Mouse (Mus musculus) stomach, embryonic 15.5 days (tissue): ENCODE measurements around the gene Rab5c. TPM values are rescaled to one million over a fixed set of nuclear protein-coding genes. Genes with fewer than 3 reads are reported as not detected.

Experiments used
- ATAC-seq: fragments of 200-750 bp; cut with Nextera tagmentation; 2 replicates; pipeline ENCODE4 v1.8.0; 2017; ENCODE audit warnings: low read depth, moderate number of reproducible peaks, moderate TSS enrichment; ENCODE audit not compliant: insufficient read depth, low FRiP score
- H3K27ac ChIP-seq: fragments of 300-500 bp; sonication (generic); 2 replicates; pipeline ENCODE4 v1.5.1; 2015; ENCODE audit warnings: mild to moderate bottlenecking, inconsistent platforms
- H3K27me3 ChIP-seq: fragments of 300-500 bp; sonication (generic); replicated peaks from 2 replicates; pipeline ENCODE4 v1.6.1; 2015; ENCODE audit warnings: inconsistent platforms
- H3K36me3 ChIP-seq: fragments of 300-500 bp; sonication (generic); 2 replicates; pipeline ENCODE4 v1.6.1; 2015; ENCODE audit warnings: inconsistent platforms
- H3K4me1 ChIP-seq: fragments of 300-500 bp; sonication (generic); 2 replicates; pipeline ENCODE4 v1.6.1; 2015; ENCODE audit warnings: inconsistent platforms
- H3K4me2 ChIP-seq: fragments of 300-500 bp; sonication (generic); 2 replicates; pipeline ENCODE4 v1.6.1; 2015; ENCODE audit warnings: mild to moderate bottlenecking, inconsistent platforms
- H3K4me3 ChIP-seq: fragments of 300-500 bp; sonication (generic); replicated peaks from 2 replicates; pipeline ENCODE4 v1.5.1; 2015; ENCODE audit warnings: inconsistent platforms
- H3K9ac ChIP-seq: fragments of 300-500 bp; sonication (generic); 2 replicates; pipeline ENCODE4 v1.6.1; 2015; ENCODE audit warnings: inconsistent platforms
- H3K9me3 ChIP-seq: fragments of 300-500 bp; sonication (generic); 2 replicates; pipeline ENCODE4 v1.6.1; 2016; ENCODE audit warnings: inconsistent platforms
- WGBS: fragments of 180-500 bp; shearing (Covaris S2); methylation state at CpG from one replicate; pipeline ENCODE4 v1.1.7; 2015; 5-methylcytosine and 5-hydroxymethylcytosine counted together
- polyA plus RNA-seq: library from polyadenylated mRNA; unstranded; fragments of >200 nt; fragmentation: Nextera tagmentation; extraction: Ambion mirVana; gene quantifications from 2 replicates; pipeline ENCODE4 v1.2.1, GENCODE M21; 2015

Rab5c gene
- polyA plus RNA-seq, 1 experiment from 2014 or later, result 25.5 TPM

DNA sequence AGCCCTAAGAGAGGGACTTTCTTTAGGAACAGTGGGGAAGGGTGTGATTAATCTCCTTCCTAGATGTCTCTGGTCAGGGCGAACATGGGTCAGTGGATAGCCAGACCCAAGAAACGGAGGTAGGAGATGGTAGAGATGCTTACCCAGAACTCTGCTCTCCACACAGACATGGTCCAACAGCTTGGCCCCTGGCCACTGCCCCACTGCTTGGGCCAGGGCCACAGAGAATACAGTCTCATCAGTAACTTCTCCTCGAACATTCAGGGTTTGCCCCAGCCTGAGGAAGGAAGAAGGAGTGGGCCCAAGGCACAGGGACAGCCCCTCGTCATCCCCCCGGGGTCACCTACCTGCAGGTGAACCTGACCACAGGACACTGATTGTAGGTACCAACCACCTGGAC is 29.9 kb upstream of the Rab5c start:
- H3K4me3 ChIP-seq, result no peak overlapping the region
- no peaks in the 10 kb centered on the region for H3K27me3 ChIP-seq
- WGBS, result 82% methylated on average over 5 of the region's 5 CpGs
- H3K9ac ChIP-seq, result no peak overlapping the region
- H3K27ac ChIP-seq, result no peak overlapping the region
- no peak overlapping the region for H3K4me2 ChIP-seq
- no peaks in the 10 kb centered on the region for H3K9me3 ChIP-seq
- no peaks in the 10 kb centered on the region for H3K36me3 ChIP-seq
- ATAC-seq, result no peak
- H3K4me1 ChIP-seq, result peaks cover 5% of the 10 kb centered on the region; the same call in 1 of the 2 replicates

- H3K27me3 ChIP-seq, result no peaks in the 10 kb centered on the region; the same call in 1 of the 2 replicates
- 82% methylated on average over 9 of the region's 9 CpGs for WGBS
- H3K4me1 ChIP-seq, result peaks cover 5% of the 10 kb centered on the region; the same call in 1 of the 2 replicates
- H3K9me3 ChIP-seq, result no peaks in the 10 kb centered on the region
- H3K27ac ChIP-seq, result no peak overlapping the region
- no peak overlapping the region for H3K4me3 ChIP-seq
- no peak for ATAC-seq
- H3K9ac ChIP-seq, result no peak overlapping the region
- H3K4me2 ChIP-seq, result no peak overlapping the region
- H3K36me3 ChIP-seq, result no peaks in the 10 kb centered on the region
Observed at GRCm38 (mm10) chr11:100766726-100767125, 28.7 kb upstream of the Rab5c start.

- Histone ChIP-seq H3K9me3 (no peaks in the 10 kb centered on the region), H3K27ac (no peak within 1 kb of the TSS), H3K36me3 (no peaks in the 10 kb centered on the region), H3K4me1 (peaks cover 10% of the 10 kb centered on the region), H3K9ac (no peak within 1 kb of the TSS; the same call in 1 of the 2 replicates), H3K4me3 (peak within 1 kb of the TSS; percentile 46), H3K27me3 (peaks cover 18% of the 10 kb centered on the region), H3K4me2 (peak within 1 kb of the TSS; percentile 78)
- WGBS, result 83% methylated on average over 7 of the region's 7 CpGs
- ATAC-seq, result no peak
Observed at GRCm38 (mm10) chr11:100762831-100763230, 24.8 kb upstream of the Rab5c start, which contains the start of gene Hcrt. Hcrt (minus strand) TSS chr11:100762931.

- Histone ChIP-seq H3K9ac (no peak overlapping the region; the same call in 1 of the 2 replicates), H3K27me3 (peaks cover 23% of the 10 kb centered on the region)
Observed at GRCm38 (mm10) chr11:100761547-100762045, 23.6 kb upstream of the Rab5c start.

DNA sequence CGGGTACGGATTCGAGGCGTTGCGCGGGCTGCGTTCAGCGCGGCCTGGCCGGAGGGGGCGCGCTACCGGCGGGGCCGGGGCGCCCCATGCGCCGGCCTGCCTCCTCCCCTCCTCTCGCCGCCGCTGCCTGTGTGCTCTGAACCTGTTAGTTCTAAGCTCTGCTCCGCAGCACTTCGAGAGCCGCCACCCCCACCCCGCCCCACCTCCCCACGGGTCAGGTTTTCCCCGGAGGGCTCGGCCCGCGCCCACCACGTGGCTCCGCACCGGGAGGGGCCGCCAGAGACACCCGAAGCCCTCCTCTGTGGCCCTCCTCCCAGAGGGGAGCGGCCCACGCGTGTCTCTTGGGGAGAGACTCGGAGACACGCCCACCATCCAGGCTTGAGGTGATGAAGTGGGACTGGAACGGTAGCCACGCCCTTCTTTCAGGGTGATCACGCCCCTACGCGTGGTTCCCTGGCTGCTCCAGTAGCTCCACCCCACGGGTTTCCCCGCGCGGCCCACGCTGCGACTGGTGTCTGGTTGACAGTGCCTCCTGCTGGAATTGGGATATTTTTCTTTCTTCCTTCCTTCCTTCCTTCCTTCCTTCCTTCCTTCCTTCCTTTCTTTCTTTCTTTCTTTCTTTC is 21.7 kb upstream of the Rab5c start, which contains the start of gene Kcnh4:
Gene Kcnh4, minus strand, starts transcription at position 332 of the 623 bp plus-strand sequence.
- peak within 1 kb of the TSS; percentile 67 for H3K4me2 ChIP-seq
- peak within 1 kb of the TSS; percentile 32 for H3K4me3 ChIP-seq
- no peaks in the 10 kb centered on the region for H3K36me3 ChIP-seq
- no peaks in the 10 kb centered on the region for H3K9me3 ChIP-seq
- H3K27ac ChIP-seq, result no peak within 1 kb of the TSS
- ATAC-seq, result no peak
- peaks cover 10% of the 10 kb centered on the region for H3K4me1 ChIP-seq
- 1% methylated on average over 36 of the region's 51 CpGs for WGBS
- H3K27me3 ChIP-seq, result peaks cover 23% of the 10 kb centered on the region
- no peak within 1 kb of the TSS for H3K9ac ChIP-seq

More at GRCm38 (mm10) chr11:100761547-100762045, 23.6 kb upstream of the Rab5c start:
- peak overlapping the region; percentile 46 for H3K4me3 ChIP-seq
- peak overlapping the region; percentile 78 for H3K4me2 ChIP-seq
- peaks cover 10% of the 10 kb centered on the region for H3K4me1 ChIP-seq
- ATAC-seq, result peak; percentile 57; the same call in 1 of the 2 replicates
- no peak overlapping the region for H3K27ac ChIP-seq
- WGBS, result under 1% methylated on average over 27 of the region's 27 CpGs
- H3K9me3 ChIP-seq, result no peaks in the 10 kb centered on the region
- H3K36me3 ChIP-seq, result no peaks in the 10 kb centered on the region

DNA sequence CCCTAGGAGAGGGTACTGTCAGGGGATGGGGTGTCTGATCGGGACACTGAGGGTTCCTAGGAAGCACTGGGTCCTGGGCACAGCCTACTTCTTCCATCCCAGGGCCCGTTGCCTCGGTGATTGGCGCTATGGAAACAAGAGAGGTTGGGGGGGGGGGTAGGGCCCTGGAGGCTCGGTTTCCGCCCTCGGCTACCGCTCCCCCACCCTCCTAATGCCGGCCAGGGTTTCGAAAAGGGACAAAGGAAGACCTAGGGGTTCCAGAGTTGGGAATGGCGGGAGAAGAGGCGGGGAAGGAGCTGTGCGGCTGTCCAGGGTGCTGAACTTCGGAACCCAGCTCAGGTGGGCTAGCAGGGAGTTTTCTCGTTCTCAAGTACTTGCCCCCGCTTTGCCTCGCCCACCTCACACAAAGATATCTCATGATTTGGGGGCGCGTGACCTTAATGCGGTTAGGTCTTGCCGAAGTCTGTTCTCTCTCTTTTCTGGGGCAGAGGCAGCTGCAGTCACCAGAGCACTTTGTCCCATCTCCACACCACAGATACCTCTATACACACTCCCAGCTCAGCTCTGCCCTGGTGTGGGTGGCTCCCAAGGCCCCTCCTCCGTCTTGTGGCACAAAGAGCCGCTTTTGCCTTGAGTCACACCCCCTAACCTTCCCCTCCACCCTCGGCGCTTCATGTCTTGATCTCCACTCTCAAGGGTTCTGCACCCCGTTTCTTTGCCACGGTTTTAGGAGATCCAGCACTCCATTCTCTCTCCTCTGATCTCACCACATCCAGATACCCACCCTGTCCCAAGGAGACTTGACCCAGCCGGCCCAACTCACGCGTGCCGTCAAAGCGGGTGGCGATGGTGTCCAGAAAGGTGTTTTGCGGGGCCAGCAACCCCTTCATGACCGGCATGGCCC is 20.9 kb upstream of the Rab5c start:
- Histone ChIP-seq H3K4me2 (peak overlapping the region; percentile 67), H3K27ac (no peak overlapping the region), H3K27me3 (peaks cover 23% of the 10 kb centered on the region), H3K9me3 (no peaks in the 10 kb centered on the region), H3K4me3 (peak overlapping the region; percentile 32), H3K4me1 (peaks cover 10% of the 10 kb centered on the region), H3K9ac (no peak overlapping the region), H3K36me3 (no peaks in the 10 kb centered on the region)
- WGBS, result 2% methylated on average over 34 of the region's 35 CpGs
- ATAC-seq, result no peak

DNA sequence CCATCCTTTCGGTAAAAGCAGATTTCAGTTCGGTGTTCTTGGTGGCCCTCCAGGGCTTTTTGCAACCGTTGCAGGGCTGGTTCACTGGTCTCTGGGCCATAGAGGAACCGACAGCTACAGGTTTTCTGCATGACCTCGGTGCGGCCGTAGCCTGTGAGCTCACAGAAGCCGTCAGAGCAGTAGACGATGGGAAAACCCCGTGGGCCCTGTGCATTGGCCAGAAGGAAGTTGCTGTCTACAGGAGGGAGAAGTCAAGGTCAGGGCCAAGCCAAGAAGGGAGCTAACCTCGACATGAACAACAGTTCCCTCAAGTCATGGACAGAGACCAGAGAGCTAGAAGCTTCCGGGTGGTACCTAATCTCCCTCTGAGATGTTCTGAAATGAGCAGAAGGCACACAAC is 19.6 kb upstream of the Rab5c start:
- H3K4me3 ChIP-seq, result no peak overlapping the region
- WGBS, result 82% methylated on average over 12 of the region's 12 CpGs
- no peak overlapping the region for H3K9ac ChIP-seq
- ATAC-seq, result no peak
- H3K27me3 ChIP-seq, result peaks cover 23% of the 10 kb centered on the region
- H3K27ac ChIP-seq, result no peak overlapping the region
- peaks cover 10% of the 10 kb centered on the region for H3K4me1 ChIP-seq
- no peak overlapping the region for H3K4me2 ChIP-seq
- H3K36me3 ChIP-seq, result no peaks in the 10 kb centered on the region
- H3K9me3 ChIP-seq, result no peaks in the 10 kb centered on the region

DNA sequence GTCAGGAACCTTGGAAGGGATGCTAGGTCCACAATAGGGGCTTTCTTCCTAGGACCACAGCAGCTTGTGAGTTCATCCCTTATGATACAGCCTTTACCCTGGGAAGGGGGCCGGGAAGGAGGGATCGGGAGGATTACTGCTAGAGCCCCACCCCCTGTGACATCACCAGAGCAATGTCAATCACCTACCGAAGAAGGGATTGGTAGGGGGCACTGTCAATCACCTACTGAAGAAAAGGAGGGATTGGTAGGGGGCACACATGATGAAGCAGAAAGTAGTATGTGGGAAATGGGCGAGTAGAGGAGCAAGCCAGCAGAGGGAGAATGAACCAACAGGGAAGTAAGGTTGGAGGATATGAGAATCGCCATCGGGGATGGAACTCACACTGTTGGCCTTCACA is 18.5 kb upstream of the Rab5c start:
- Histone ChIP-seq H3K4me1 (peaks cover 10% of the 10 kb centered on the region), H3K27ac (no peak overlapping the region), H3K9me3 (no peaks in the 10 kb centered on the region), H3K9ac (no peak overlapping the region), H3K4me3 (no peak overlapping the region), H3K36me3 (no peaks in the 10 kb centered on the region), H3K4me2 (no peak overlapping the region), H3K27me3 (peaks cover 23% of the 10 kb centered on the region)
- ATAC-seq, result no peak
- WGBS, result 55% methylated on average over 6 of the region's 6 CpGs

- H3K9me3 ChIP-seq, result no peaks in the 10 kb centered on the region
- no peak for ATAC-seq
- peaks cover 8% of the 10 kb centered on the region for H3K4me1 ChIP-seq
- no peak overlapping the region for H3K4me3 ChIP-seq
- no peak overlapping the region for H3K27ac ChIP-seq
- H3K27me3 ChIP-seq, result peaks cover 23% of the 10 kb centered on the region
- 89% methylated on average over 3 of the region's 3 CpGs for WGBS
- no peaks in the 10 kb centered on the region for H3K36me3 ChIP-seq
- no peak overlapping the region for H3K4me2 ChIP-seq
- no peak overlapping the region for H3K9ac ChIP-seq
Observed at GRCm38 (mm10) chr11:100754693-100755057, 16.7 kb upstream of the Rab5c start.

DNA sequence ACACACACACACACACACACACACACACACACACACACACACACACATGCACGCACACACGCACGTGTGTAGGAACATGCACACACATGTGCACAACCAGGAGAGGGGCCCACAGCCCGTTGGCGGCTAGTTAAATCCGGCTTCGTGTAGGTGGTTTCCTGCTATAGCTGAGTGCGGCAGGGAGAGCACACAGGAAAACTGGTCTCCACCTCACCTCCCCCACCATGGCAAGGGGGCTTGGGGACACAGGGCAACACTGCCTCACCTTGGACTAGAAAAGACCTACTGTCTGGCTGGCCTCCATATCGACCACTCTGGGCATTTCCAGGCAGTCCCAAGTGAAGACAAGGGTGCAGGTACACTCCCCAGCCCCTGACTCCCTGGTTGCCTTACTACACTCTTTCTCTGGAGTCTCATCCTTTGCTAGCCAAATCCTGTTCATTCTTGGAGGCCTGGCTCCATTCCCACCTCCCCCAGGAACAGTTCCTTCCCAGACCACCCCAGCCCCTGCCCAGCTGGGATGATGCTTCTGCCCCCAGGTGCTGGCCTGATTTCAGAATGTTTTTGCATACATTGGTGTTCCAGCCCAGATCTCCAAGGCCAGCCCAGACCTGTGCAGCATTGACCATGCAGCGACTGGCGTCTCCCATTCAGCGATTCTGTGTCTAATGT is 16.1 kb upstream of the Rab5c start:
- no peaks in the 10 kb centered on the region for H3K36me3 ChIP-seq
- peaks cover 23% of the 10 kb centered on the region for H3K27me3 ChIP-seq
- no peak overlapping the region for H3K27ac ChIP-seq
- H3K4me3 ChIP-seq, result no peak overlapping the region
- H3K9ac ChIP-seq, result no peak overlapping the region
- WGBS, result 80% methylated on average over 9 of the region's 12 CpGs
- no peaks in the 10 kb centered on the region for H3K9me3 ChIP-seq
- ATAC-seq, result no peak
- no peak overlapping the region for H3K4me2 ChIP-seq
- H3K4me1 ChIP-seq, result peaks cover 3% of the 10 kb centered on the region

- H3K4me2 ChIP-seq, result no peak overlapping the region
- 33% methylated on average over 10 of the region's 10 CpGs for WGBS
Observed at GRCm38 (mm10) chr11:100752294-100752693, 14.3 kb upstream of the Rab5c start.

More at GRCm38 (mm10) chr11:100752294-100752693, 14.3 kb upstream of the Rab5c start:
- no peak overlapping the region for H3K27ac ChIP-seq
- peaks cover 21% of the 10 kb centered on the region; the same call in 1 of the 2 replicates for H3K27me3 ChIP-seq
- no peaks in the 10 kb centered on the region for H3K4me1 ChIP-seq
- ATAC-seq, result no peak
- no peak overlapping the region for H3K4me3 ChIP-seq
- H3K9me3 ChIP-seq, result no peaks in the 10 kb centered on the region
- H3K36me3 ChIP-seq, result no peaks in the 10 kb centered on the region
- no peak overlapping the region for H3K9ac ChIP-seq
